Mouse (Mus musculus): ENCODE data around the gene Myh8.

Gene Myh8

DNA sequence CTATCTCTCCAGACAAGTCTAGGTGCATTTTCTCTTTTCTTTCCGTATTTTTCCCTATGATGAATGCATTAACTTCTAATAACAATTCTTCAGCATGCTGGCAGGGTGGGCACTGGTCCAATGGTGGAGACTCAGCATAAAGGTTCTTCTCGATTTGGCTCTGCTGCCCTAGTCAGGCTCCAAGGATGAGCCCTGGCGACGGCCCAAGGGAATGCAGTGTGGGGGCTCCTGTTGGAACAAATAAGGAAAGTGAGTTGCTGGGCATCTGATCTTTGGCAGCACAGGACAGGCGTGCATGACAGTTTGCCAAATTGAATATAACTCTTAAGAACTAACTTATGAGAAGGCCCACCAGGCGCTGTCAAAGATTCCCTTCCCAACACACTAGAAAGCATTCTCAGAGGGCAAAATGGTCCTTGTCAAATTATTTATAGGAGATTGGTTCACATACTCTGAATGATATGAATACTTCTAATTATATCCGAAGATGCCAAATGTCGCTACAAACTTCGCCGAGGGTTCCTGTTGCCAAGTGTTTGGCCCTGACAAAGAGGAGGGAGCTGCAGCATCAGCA is at the start of gene Myh8:
TSS of gene Myh8 (plus strand) at position 524 of the 574 bp plus-strand sequence.
- no peak for DNase-seq (ENCODE audit: low spot score)

DNA sequence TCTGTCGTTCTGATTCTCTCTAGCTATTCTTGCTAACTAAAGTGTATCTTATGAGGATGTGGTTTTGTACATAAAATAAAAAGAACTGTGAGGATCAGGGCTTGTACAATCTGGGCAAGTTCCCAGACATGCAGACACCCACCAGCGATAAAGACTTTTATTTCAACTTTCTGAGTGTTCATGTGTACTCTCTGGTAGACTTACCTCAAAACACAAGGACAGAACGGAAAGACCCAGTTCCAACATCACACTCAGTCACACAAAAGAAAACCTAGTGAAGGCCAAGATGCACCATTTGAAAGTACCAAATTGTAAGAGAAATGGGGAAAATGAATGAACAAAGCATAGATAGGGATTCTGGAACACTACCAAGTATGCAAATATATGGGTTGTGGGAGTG is 48.2 kb upstream of the Myh8 start:
- DNase-seq (ENCODE audit: low spot score), result no peak

DNA sequence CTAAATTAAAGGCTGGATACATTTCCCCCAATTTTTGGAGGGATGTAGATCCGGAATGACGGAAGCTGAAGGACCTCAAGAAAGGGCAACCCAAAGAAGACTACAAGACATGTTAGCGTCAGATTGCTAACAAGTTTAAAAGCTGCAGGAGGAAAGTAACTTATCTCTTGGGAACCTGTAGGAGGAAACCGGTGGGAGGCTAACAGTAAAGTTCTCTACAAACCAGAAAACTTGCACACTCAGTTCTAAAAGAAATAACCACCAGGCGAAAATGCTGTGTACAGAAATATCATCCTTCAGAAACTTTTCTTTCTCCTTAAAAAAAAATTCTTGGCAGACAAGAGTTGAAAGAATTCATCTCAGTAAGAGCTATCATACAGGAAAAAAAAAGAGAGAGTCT is 47.8 kb upstream of the Myh8 start:
- DNase-seq (ENCODE audit: low spot score), result no peak

DNA sequence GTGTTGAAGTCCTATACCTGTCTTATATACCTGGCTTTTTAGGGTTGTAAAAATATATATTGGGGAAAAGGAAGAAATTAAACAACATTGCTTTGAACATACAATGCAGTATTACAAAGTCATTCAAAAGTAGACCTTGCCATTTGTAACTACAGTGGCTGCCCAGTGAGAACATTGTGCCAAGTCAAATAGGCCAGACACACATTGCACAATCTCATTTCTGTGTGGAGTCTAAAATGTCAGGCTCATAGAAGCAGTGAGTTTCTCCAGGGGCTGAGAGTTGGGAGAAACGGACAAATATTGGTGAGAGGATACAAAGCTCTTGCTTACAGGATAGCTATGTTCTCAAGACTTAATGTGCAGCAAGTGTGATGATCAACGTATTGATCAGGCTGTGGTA is 47.0 kb upstream of the Myh8 start:
- no peak for DNase-seq (ENCODE audit: low spot score)

DNA sequence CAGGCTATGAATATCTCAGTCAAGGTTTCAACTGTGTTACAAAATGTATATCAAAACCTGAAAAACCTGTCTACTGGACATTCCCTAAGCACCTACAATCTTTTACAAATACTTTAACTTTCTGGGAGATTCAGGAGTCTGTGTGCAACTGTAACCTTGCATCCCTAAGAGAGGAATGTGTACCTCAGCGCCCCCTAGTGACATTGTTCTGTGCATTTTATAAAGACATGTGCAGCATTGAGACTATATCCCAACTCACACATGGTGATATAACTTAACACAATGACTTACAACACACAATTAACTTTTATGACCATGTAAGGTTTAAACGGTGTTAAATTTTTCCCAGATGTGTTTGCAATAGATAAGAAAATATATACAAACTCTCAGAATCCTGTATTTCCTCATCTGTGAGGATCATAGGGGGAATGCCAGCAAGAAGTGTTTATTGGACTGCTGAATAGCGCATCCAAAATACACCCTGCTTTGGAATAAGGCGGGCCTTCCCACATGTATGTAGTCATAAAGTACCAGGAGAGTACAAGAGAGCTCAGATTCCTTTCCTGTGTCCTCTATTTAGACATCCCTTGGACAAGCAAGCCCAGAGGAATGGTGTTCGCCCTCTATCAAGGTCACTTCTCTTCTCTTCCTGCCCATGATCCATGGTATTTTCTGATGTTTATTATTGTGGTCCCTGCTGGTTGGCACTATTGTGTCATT is 41.1 kb upstream of the Myh8 start:
- DNase-seq (ENCODE audit: low spot score), result peak; percentile 76

DNA sequence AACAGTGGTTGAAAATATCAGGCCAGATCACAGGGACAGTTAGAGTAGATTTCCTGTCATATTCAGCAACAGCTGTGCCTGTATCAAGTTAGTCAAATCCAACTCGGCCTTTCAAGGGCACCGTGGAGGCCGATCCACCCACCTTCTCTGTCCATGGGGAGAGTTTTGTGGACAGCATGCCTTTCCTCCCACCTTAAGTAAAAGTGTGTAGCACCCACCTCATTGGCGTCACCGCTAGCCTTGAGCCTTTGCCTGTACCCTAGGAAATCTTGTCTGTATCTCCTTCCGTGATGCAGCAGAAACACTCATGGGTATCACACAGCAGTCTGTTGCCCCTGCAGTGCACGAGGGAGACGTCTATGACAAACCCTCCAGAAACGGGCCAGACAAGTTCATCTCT is 40.1 kb upstream of the Myh8 start:
- DNase-seq (ENCODE audit: low spot score), result no peak

DNA sequence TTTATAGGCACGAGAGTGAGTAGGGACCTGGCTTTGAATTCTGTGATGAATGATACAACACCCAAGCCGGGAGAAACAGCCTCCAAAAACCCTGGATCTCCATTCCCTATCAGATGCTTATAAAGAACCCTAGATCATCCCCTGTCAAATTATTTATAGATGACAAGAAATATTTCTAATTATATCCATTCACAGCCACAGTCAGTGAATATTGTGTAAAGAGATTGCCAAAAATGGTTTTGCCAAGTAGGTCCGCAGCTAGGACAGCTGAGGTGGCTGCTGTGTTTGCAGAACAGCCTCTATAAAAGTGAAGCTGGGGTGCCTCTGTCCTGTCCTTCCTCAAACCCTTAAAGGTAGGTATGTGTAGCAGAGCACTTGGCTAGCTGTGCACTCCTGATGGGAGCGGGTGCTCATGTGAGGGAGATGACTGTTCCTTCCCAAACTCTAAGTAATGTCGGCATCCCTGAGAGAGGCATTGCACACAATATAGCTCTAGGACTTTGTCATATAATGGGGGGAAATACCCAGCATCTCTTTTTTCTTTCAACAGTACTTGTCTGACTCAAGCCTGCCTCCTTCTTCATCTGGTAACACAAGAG is 39.3 kb upstream of the Myh8 start, which contains the start of gene Myh4:
TSS of gene Myh4 (plus strand) at position 549 of the 599 bp plus-strand sequence.
- DNase-seq (ENCODE audit: low spot score), result no peak

DNA sequence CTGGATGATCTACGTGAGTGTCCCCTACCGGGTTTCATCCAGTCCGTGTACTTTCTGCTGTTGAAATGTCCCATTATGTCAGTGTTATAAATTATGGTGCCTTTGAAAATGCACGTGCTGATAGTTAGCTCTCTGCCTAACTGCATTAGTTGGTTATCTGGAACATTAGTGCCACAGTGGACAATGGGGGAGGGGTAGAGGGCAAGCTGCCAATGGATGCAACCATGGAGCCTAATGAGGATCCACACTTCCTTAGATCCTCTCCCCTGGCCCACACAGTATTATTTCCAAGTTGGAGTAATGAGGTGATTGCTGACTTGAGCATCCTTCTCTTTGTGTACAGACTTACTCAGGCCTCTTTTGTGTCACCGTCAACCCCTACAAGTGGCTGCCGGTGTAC is 35.9 kb upstream of the Myh8 start:
- DNase-seq (ENCODE audit: low spot score), result no peak

DNA sequence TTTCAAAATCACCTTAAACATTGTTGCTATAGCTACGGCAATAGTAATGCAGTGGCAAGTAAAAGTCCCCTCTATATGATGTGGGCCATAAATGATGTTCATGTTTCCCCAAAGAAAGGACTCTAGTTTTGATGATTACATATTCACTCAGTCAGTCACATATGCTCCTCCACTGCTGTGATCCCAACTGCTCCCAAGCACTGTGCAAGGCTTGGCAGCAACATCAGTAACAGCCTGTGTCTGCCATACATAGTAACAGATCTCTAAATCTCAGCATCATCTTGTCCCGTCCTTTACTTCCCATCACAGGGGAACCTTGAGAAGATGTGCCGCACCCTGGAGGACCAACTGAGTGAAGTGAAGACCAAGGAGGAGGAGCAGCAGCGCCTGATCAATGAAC is 23.2 kb upstream of the Myh8 start:
- no peak for DNase-seq (ENCODE audit: low spot score)

DNA sequence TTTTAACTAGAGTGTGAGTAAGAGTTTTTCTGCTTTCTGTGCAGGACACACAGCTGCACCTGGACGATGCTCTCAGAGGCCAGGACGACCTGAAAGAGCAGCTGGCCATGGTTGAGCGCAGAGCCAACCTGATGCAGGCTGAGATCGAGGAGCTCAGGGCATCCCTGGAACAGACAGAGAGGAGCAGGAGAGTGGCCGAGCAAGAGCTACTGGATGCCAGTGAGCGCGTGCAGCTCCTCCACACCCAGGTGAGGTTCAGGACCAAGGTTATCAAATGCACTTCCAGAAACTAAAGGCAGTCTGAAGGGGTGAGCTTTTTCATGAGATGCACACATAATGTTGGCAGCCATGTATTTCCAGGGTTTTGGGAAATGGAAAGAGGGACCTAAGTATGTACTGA is 19.9 kb upstream of the Myh8 start:
- DNase-seq (ENCODE audit: low spot score), result no peak

DNA sequence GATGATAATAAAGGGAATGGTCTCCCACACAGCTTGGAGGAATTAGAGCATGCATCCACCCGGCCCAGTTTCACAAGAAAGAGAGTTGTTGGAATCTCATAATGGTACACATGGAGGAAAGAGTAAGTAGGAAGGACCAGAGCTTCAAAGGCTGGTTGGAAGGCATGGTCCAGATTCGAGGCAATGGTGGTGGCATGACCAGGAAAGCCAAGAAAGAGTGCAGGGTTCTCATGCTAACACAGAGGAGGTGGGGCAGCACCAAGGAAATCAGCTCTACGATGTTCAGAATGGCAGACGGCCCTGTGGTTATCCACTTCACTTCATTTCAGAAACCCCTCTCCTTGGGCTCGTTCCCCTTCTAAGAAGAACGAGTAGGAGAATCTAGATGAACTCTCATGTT is 16.0 kb upstream of the Myh8 start:
- DNase-seq (ENCODE audit: low spot score), result no peak

DNA sequence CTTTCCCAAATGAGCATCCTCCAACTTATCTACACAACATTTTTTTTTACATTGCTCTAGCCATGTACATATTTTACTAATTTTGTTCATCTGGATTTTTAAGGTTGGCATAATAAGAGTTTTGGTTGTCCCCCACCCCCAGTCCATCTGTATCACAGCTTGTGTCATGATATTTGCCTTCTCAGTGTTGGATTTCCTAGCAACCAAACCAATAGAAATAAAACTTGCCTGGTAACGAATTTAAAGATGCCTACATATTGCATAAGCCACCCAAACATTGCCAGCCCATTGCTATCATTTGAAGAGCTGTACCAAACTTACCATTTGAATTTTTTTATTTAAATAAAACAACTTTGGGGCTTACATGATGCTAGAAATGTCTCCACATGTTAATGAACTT is 16.5 kb downstream of the Myh8 start:
- no peak for DNase-seq (ENCODE audit: low spot score)

DNA sequence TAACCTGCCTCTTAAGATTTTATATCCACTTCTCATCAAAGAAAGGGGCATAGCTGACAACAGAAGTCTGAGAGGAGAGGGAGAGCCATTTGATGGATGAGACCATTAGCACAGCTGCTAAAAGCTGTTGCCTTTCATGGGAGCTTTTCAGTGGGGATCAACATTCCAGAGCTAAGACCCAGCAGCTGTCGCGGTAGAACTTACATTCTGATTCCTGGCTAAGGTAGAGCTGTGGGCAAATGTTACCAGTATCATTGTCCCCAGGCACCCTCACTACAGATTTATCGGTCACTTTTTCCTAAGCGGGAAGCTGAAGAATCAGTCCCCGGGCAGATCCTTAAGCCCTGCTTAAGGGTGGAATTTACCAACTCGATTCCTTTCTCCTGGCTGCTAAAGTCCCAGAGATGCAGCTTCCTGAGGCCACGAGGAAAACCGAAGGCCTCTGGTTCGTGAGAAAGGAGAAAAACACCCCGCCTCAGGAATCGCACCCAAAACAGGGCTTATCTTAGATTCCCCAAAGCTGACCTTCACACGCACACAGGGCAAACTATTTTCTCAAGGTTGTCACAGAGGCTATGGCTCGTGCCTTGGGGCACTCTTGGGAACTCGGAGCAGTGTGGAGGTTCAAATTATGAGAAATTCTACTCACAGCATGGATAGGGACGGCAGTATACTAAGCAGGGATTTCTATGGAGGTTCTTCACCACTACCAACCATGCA is 37.0 kb downstream of the Myh8 start:
- DNase-seq (ENCODE audit: low spot score), result peak; percentile 59

DNA sequence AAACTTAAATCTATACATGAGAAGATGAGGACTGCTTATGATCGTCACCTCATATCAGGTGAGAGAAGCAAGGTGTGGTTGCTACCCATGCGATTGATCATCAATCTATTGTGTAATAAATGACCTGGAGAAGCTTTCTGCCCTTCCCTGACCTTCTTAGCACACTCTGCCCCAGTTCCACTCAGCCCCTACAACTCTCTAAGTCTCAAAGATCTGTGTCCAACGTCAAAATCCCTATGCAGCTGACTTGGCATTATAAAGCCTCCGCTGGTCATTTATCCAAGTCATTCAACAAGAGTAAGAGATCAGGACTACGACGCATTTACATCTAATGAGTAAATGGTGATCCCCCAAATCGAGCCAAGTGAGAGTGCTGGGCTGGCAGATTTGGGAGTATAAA is 44.4 kb downstream of the Myh8 start, which contains the start of gene Myh13:
TSS of gene Myh13 (plus strand) at position 301 of the 400 bp plus-strand sequence.
- no peak for DNase-seq (ENCODE audit: low spot score)

DNA sequence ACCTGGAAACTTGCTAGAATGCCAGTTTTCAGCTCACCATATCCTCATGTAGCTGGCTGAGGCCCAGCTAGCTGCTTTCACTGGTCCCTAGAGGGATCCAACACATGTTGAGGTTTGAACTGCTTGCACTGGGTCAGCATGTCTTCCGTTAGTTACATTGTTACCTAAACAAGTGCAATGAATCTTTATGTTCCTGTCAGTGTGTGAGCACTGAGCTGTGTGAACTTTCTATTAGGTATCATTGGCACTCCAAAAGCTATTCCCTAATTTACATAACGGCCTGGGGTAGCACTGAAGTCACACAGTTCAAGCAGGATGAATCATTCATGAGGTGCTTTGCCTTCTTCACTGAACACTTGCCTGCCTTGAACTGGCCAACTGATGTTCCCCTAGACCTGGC is 49.6 kb downstream of the Myh8 start:
- DNase-seq (ENCODE audit: low spot score), result no peak

DNA sequence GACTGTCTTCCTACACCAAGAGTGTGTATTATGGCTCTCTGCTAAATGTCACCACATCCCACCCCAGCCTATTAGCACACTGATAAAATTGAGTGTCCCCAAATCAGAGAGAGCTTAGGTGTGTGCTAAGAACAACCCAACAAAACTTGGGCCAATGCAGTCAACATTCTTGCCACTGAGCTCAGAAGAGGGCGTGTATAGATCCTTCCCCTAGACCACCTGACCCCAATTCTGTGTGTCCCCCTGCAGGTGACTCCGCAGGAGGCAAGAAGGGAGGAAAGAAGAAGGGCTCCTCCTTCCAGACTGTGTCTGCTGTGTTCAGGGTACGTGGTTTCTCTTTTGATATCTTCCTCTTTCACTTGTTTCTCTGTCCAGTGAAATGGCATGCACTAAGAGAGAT is 67.6 kb downstream of the Myh8 start:
- no peak for DNase-seq (ENCODE audit: low spot score)

DNA sequence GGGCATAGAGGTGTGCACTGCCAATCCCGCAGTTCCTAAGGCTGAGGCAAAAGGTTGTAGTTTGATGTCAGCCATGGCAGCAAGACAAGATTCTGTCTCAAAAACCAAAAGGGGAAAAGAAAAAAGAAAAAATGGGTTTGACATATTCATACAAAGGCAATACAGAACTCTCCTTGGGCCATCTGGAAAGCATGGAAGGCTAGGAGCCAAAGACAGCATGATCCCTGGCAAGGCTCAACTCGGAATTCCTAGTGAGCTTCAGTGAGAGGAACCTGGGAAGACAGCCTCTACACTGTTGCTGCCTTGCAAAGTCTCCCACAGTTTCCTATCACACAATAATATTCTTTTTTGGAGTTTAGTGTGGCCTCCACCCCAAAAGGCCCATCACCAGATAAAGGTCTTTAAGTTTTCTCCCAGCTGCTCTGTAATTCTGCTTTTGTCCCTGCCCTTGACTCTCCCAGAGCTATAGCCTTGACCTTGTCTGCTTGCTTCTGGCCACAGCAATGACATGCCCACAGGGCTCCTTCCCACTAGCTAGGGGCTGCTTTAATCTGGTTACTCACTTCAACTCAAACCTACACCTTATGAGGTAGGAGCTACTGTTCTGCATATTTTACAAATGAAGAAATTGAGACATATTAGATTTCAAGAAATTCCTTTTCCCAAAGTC is 68.4 kb downstream of the Myh8 start:
- DNase-seq (ENCODE audit: low spot score), result no peak

DNA sequence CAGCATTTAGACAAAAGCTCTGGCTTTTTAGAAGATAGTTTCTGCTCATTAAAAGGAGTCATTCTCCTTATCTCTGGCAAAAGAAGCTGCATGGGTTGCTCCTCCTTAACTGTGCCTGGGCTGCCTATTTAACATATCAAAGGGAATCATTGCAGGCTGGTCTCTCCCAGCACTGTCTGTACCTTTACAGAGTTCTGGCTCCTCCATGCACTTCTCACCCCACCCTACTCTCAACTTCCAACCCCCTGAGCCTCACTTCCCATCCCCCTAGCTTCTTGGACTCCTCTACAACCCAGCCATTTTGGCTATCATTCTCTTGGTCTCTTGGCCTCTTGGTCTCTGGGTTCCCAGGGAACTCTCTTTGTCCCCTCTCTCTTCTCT is 68.9 kb downstream of the Myh8 start:
- no peak for DNase-seq (ENCODE audit: low spot score)

DNA sequence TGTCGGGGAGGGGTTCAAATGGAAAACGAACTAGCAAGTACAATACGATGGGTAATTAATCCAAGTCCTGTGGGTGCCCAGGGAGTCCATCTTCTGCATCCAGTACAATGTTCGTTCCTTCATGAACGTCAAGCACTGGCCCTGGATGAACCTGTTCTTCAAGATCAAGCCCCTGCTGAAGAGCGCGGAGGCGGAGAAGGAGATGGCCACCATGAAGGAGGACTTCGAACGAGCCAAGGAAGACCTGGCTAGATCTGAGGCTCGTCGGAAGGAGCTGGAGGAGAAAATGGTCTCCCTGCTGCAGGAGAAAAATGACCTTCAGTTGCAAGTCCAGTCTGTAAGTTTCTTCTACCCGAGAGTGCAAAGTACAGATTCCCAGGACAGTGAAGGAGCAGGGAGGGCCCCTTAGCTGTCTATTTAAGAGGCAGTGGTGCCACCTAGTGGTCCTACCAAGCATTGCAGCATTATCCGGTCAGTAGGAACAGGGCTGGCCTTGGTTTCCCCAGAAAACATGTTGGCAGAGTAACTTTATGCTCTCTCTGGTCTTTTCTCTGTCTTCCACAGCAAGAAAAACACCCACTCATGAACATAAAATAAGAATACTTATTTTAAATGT is 73.3 kb downstream of the Myh8 start:
- peak; percentile 92 for DNase-seq (ENCODE audit: low spot score)

DNA sequence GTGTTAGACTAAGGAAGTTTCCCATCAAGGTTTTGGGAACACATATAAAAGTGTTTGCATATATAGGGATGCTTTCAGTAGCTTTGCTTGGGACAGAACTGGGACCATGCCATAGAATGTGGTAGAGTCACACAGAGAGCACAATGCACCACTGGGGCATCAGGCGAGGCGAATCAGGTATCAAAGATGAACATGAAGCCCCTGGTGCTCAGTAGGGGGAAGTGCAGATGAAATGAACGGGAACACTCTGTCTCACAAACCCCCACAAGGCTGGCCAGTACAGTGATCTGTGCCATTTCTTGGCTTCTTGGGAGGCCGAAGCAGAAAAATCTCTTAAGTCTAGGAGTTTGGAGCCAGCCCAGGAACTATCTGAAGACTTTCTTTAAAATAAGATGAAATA is 76.1 kb downstream of the Myh8 start:
- DNase-seq (ENCODE audit: low spot score), result peak; percentile 6

DNA sequence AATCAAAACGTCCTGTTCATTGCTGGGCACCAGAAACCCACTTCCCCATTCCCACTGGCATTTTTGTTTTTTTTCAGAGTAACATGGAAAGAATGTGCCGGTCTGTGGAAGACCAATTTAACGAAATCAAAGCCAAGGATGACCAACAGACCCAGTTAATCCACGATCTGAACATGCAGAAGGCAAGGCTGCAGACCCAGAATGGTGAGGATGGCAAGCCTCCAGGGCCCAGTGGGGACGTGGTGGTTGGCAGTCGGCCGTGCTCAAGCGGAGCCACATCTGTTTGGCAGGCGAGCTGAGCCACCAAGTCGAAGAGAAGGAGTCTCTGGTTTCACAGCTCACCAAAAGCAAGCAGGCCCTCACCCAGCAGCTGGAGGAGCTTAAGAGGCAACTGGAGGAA is 81.1 kb downstream of the Myh8 start:
- DNase-seq (ENCODE audit: low spot score), result no peak

All from embryo, embryonic 10.5 days (tissue).